Mouse (Mus musculus) embryonic facial prominence, embryonic 10.5 days (tissue): ENCODE results near the gene Cpeb3. TPM values are rescaled to one million over a fixed set of nuclear protein-coding genes. Genes with fewer than 3 reads are reported as not detected.

ENCODE experiments used
- polyA plus RNA-seq: library from polyadenylated mRNA; unstranded; fragments of >200 nt; fragmentation: Nextera tagmentation; extraction: Ambion mirVana; gene quantifications from 2 replicates; pipeline ENCODE4 v1.2.1, GENCODE M21; 2016

The Cpeb3 gene
- polyA plus RNA-seq, 1 experiment from 2014 or later, result 0.76 TPM

Other genes with a start within 250 kb of the Cpeb3 start
- gene March5, start 1.1 kb downstream of the Cpeb3 start, polyA plus RNA-seq, result 121 and 123 TPM in 2 replicates
- 40.9 and 49.6 TPM in 2 replicates for gene Ide, start 129.3 kb upstream of the Cpeb3 start, polyA plus RNA-seq
- 86.0 and 87.4 TPM in 2 replicates for gene Kif11, start 167.8 kb upstream of the Cpeb3 start, polyA plus RNA-seq
- 5.3 and 5.7 TPM in 2 replicates for gene Hhex, start 226.2 kb upstream of the Cpeb3 start, polyA plus RNA-seq